Mouse (Mus musculus) thymus, postnatal 10 days (tissue): ENCODE measurements around the gene Pcx.

Source experiments
- DNase-seq, 2 experiments: peaks; one replicate each; pipeline ENCODE4 v3.0.0; 2021; ENCODE audit warnings: low spot score in 2 of 2

Pcx gene

GRCm38 (mm10) chr19:4548305-4548883 lies 38.1 kb downstream of the Pcx start:
- DNase-seq: no peak

- DNase-seq: no peak
Measured at GRCm38 (mm10) chr19:4554248-4554647, 44.0 kb downstream of the Pcx start.

GRCm38 (mm10) chr19:4555086-4555485 lies 44.8 kb downstream of the Pcx start:
- no peak for DNase-seq

- DNase-seq: no peak
Measured at GRCm38 (mm10) chr19:4556787-4557186, 46.5 kb downstream of the Pcx start.

GRCm38 (mm10) chr19:4557796-4558569 lies 47.7 kb downstream of the Pcx start:
- no peak for DNase-seq

- no peak for DNase-seq
Measured at GRCm38 (mm10) chr19:4558570-4558955, 48.3 kb downstream of the Pcx start.

- no peak for DNase-seq
Measured at GRCm38 (mm10) chr19:4559011-4559410, 48.7 kb downstream of the Pcx start.

- DNase-seq: no peak
Measured at GRCm38 (mm10) chr19:4559588-4559987, 49.3 kb downstream of the Pcx start.

- no peak for DNase-seq
Measured at GRCm38 (mm10) chr19:4560205-4560604, 49.9 kb downstream of the Pcx start.

- no peak for DNase-seq
Measured at GRCm38 (mm10) chr19:4565678-4566077, 55.4 kb downstream of the Pcx start.

- DNase-seq: no peak
Measured at GRCm38 (mm10) chr19:4566880-4567279, 56.6 kb downstream of the Pcx start.

GRCm38 (mm10) chr19:4567665-4568064 lies 57.4 kb downstream of the Pcx start:
- no peak for DNase-seq

- no peak for DNase-seq
Measured at GRCm38 (mm10) chr19:4568832-4569231, 58.6 kb downstream of the Pcx start.

- DNase-seq: no peak
Measured at GRCm38 (mm10) chr19:4569356-4570236, 59.3 kb downstream of the Pcx start.

- DNase-seq: no peak
Measured at GRCm38 (mm10) chr19:4570237-4570613, 60.0 kb downstream of the Pcx start.

- no peak for DNase-seq
Measured at GRCm38 (mm10) chr19:4570815-4571214, 60.5 kb downstream of the Pcx start.

GRCm38 (mm10) chr19:4571658-4572057 lies 61.4 kb downstream of the Pcx start:
- no peak for DNase-seq

GRCm38 (mm10) chr19:4572061-4572460 lies 61.8 kb downstream of the Pcx start:
- DNase-seq: no peak

- no peak for DNase-seq
Measured at GRCm38 (mm10) chr19:4572467-4572866, 62.2 kb downstream of the Pcx start.

- no peak for DNase-seq
Measured at GRCm38 (mm10) chr19:4573241-4573640, 63.0 kb downstream of the Pcx start.

- DNase-seq: no peak
Measured at GRCm38 (mm10) chr19:4578799-4579198, 68.5 kb downstream of the Pcx start.

GRCm38 (mm10) chr19:4579296-4579695 lies 69.0 kb downstream of the Pcx start:
- DNase-seq: no peak

GRCm38 (mm10) chr19:4583856-4584255 lies 73.6 kb downstream of the Pcx start:
- no peak for DNase-seq
